Mouse (Mus musculus) limb, embryonic 13.5 days (tissue): ENCODE data around the gene Pla2g4a. TPM values are rescaled to one million over a fixed set of nuclear protein-coding genes. Genes with fewer than 3 reads are reported as not detected.

Source experiments
- ATAC-seq: fragments of 200-750 bp; cut with Nextera tagmentation; 2 replicates; pipeline ENCODE4 v1.8.0; 2017; ENCODE audit warnings: low read depth, moderate number of reproducible peaks, moderate TSS enrichment; ENCODE audit not compliant: low FRiP score
- H3K27ac ChIP-seq: fragments of 300-500 bp; sonication (generic); 2 replicates; pipeline ENCODE4 v1.5.1; 2015; ENCODE audit warnings: inconsistent platforms, mild to moderate bottlenecking, moderate library complexity
- H3K27me3 ChIP-seq: fragments of 300-500 bp; sonication (generic); 2 replicates; pipeline ENCODE4 v1.6.1; 2015; ENCODE audit warnings: mild to moderate bottlenecking, inconsistent platforms
- H3K36me3 ChIP-seq: fragments of 300-500 bp; sonication (generic); 2 replicates; pipeline ENCODE4 v1.6.1; 2015; ENCODE audit warnings: inconsistent platforms, mild to moderate bottlenecking, moderate library complexity
- H3K4me1 ChIP-seq: fragments of 300-500 bp; sonication (generic); 2 replicates; pipeline ENCODE4 v1.6.1; 2015; ENCODE audit warnings: inconsistent platforms
- H3K4me2 ChIP-seq: fragments of 300-500 bp; sonication (generic); replicated peaks from 2 replicates; pipeline ENCODE4 v1.6.1; 2015; ENCODE audit warnings: inconsistent platforms, mild to moderate bottlenecking, moderate library complexity
- H3K4me3 ChIP-seq: fragments of 300-500 bp; sonication (generic); 2 replicates; pipeline ENCODE4 v1.5.1; 2015; ENCODE audit warnings: moderate library complexity, mild to moderate bottlenecking, inconsistent platforms
- H3K9ac ChIP-seq: fragments of 300-500 bp; sonication (generic); 2 replicates; pipeline ENCODE4 v1.6.1; 2015; ENCODE audit warnings: mild to moderate bottlenecking, inconsistent platforms
- H3K9me3 ChIP-seq: fragments of 300-500 bp; sonication (generic); 2 replicates; pipeline ENCODE4 v1.6.1; 2016; ENCODE audit warnings: inconsistent platforms
- WGBS: fragments of 180-500 bp; shearing (Covaris S2); methylation state at CpG from one replicate; pipeline ENCODE4 v1.1.7; 2015; 5-methylcytosine and 5-hydroxymethylcytosine counted together
- polyA plus RNA-seq: library from polyadenylated mRNA; unstranded; fragments of >200 nt; fragmentation: Nextera tagmentation; extraction: Ambion mirVana; gene quantifications from 2 replicates; pipeline ENCODE4 v1.2.1, GENCODE M21; 2015

The Pla2g4a gene
- 17.7 and 18.2 TPM in 2 replicates for polyA plus RNA-seq

- Histone ChIP-seq H3K4me1 (peaks cover 13% of the 10 kb centered on the region; the same call in 1 of the 2 replicates), H3K9me3 (no peaks in the 10 kb centered on the region), H3K4me2 (peak within 1 kb of the TSS; percentile 71), H3K36me3 (no peaks in the 10 kb centered on the region), H3K27me3 (no peaks in the 10 kb centered on the region), H3K9ac (peak within 1 kb of the TSS; percentile 67), H3K4me3 (peak within 1 kb of the TSS; percentile 56), H3K27ac (peak within 1 kb of the TSS; percentile 93)
- WGBS: 8% methylated on average over 15 of the region's 15 CpGs
- peak; percentile 92 for ATAC-seq
These were observed at the start of gene Pla2g4a for GRCm38 (mm10) chr1:149960734-149961424. Pla2g4a (minus strand) TSS chr1:149961290.

- Histone ChIP-seq H3K9me3 (no peaks in the 10 kb centered on the region), H3K4me1 (no peaks in the 10 kb centered on the region), H3K27ac (no peak overlapping the region), H3K9ac (no peak overlapping the region), H3K36me3 (no peaks in the 10 kb centered on the region), H3K4me2 (no peak overlapping the region), H3K27me3 (no peaks in the 10 kb centered on the region), H3K4me3 (no peak overlapping the region)
- 0 out of 2 replicates have a peak, but pooled peaks have one; percentile 24 for ATAC-seq
- 64% methylated on average over 4 of the region's 4 CpGs for WGBS
These were observed 49.5 kb upstream of the Pla2g4a start for GRCm38 (mm10) chr1:150010629-150010979.

- Histone ChIP-seq H3K9ac (no peak overlapping the region), H3K9me3 (no peaks in the 10 kb centered on the region), H3K4me2 (no peak overlapping the region), H3K27me3 (no peaks in the 10 kb centered on the region), H3K4me1 (no peaks in the 10 kb centered on the region), H3K27ac (no peak overlapping the region), H3K4me3 (no peak overlapping the region), H3K36me3 (no peaks in the 10 kb centered on the region)
- ATAC-seq: 0 out of 2 replicates have a peak, but pooled peaks have one; percentile 40
- WGBS: 82% methylated on average over 18 of the region's 18 CpGs
These were observed 49.0 kb upstream of the Pla2g4a start for GRCm38 (mm10) chr1:150009968-150010628.

GRCm38 (mm10) chr1:150009134-150009533 is 48.0 kb upstream of the Pla2g4a start:
- Histone ChIP-seq H3K4me3 (no peak overlapping the region), H3K4me1 (no peaks in the 10 kb centered on the region), H3K9ac (no peak overlapping the region), H3K4me2 (no peak overlapping the region), H3K27me3 (no peaks in the 10 kb centered on the region), H3K9me3 (no peaks in the 10 kb centered on the region), H3K27ac (no peak overlapping the region), H3K36me3 (no peaks in the 10 kb centered on the region)
- WGBS: 87% methylated on average over 9 of the region's 9 CpGs
- no peak; the same call in 1 of the 2 replicates for ATAC-seq

- H3K9ac ChIP-seq: no peak overlapping the region
- ATAC-seq: no peak
- H3K9me3 ChIP-seq: no peaks in the 10 kb centered on the region
- no peak overlapping the region for H3K27ac ChIP-seq
- H3K4me1 ChIP-seq: no peaks in the 10 kb centered on the region
- H3K27me3 ChIP-seq: no peaks in the 10 kb centered on the region
- H3K4me2 ChIP-seq: no peak overlapping the region
- 74% methylated on average over 1 of the region's 1 CpGs for WGBS
- H3K36me3 ChIP-seq: no peaks in the 10 kb centered on the region
- no peak overlapping the region for H3K4me3 ChIP-seq
These were observed 14.5 kb upstream of the Pla2g4a start for GRCm38 (mm10) chr1:149975626-149976025.

GRCm38 (mm10) chr1:149965826-149966225 is 4.7 kb upstream of the Pla2g4a start:
- H3K27ac ChIP-seq: no peak overlapping the region
- H3K9ac ChIP-seq: no peak overlapping the region
- H3K27me3 ChIP-seq: no peaks in the 10 kb centered on the region
- ATAC-seq: no peak
- H3K4me3 ChIP-seq: no peak overlapping the region
- H3K36me3 ChIP-seq: no peaks in the 10 kb centered on the region
- WGBS: 38% methylated on average over 1 of the region's 1 CpGs
- H3K4me2 ChIP-seq: no peak overlapping the region
- H3K9me3 ChIP-seq: no peaks in the 10 kb centered on the region
- H3K4me1 ChIP-seq: peaks cover 8% of the 10 kb centered on the region; the same call in 1 of the 2 replicates

- Histone ChIP-seq H3K27ac (no peak overlapping the region), H3K9ac (peak overlapping the region; percentile 67; the same call in 1 of the 2 replicates), H3K4me1 (peaks cover 14% of the 10 kb centered on the region; the same call in 1 of the 2 replicates), H3K4me3 (peak overlapping the region; percentile 56), H3K36me3 (no peaks in the 10 kb centered on the region), H3K9me3 (no peaks in the 10 kb centered on the region), H3K4me2 (peak overlapping the region; percentile 71), H3K27me3 (no peaks in the 10 kb centered on the region)
- ATAC-seq: peak; percentile 59
- WGBS: 63% methylated on average over 9 of the region's 9 CpGs
These were observed 574 bp upstream of the Pla2g4a start for GRCm38 (mm10) chr1:149961425-149962303.

GRCm38 (mm10) chr1:149960251-149960650 is 839 bp downstream of the Pla2g4a start:
- H3K27ac ChIP-seq: peak overlapping the region; percentile 93; the same call in 1 of the 2 replicates
- H3K27me3 ChIP-seq: no peaks in the 10 kb centered on the region
- WGBS: 95% methylated on average over 4 of the region's 4 CpGs
- ATAC-seq: no peak
- peak overlapping the region; percentile 56 for H3K4me3 ChIP-seq
- H3K36me3 ChIP-seq: no peaks in the 10 kb centered on the region
- H3K9me3 ChIP-seq: no peaks in the 10 kb centered on the region
- peaks cover 7% of the 10 kb centered on the region; the same call in 1 of the 2 replicates for H3K4me1 ChIP-seq
- peak overlapping the region; percentile 71 for H3K4me2 ChIP-seq
- H3K9ac ChIP-seq: peak overlapping the region; percentile 67; the same call in 1 of the 2 replicates

- Histone ChIP-seq H3K27me3 (no peaks in the 10 kb centered on the region), H3K9me3 (no peaks in the 10 kb centered on the region), H3K36me3 (no peaks in the 10 kb centered on the region), H3K4me1 (peaks cover 6% of the 10 kb centered on the region; the same call in 1 of the 2 replicates), H3K4me2 (no peak overlapping the region), H3K27ac (no peak overlapping the region), H3K9ac (no peak overlapping the region), H3K4me3 (no peak overlapping the region)
- no peak for ATAC-seq
- 82% methylated on average over 1 of the region's 1 CpGs for WGBS
These were observed 2.0 kb downstream of the Pla2g4a start for GRCm38 (mm10) chr1:149959069-149959468.

GRCm38 (mm10) chr1:149955482-149955881 is 5.6 kb downstream of the Pla2g4a start:
- H3K9ac ChIP-seq: no peak overlapping the region
- no peak overlapping the region for H3K4me2 ChIP-seq
- WGBS: 84% methylated on average over 4 of the region's 4 CpGs
- no peak overlapping the region for H3K27ac ChIP-seq
- no peak for ATAC-seq
- H3K4me3 ChIP-seq: no peak overlapping the region
- no peaks in the 10 kb centered on the region for H3K27me3 ChIP-seq
- peaks cover 3% of the 10 kb centered on the region; the same call in 1 of the 2 replicates for H3K4me1 ChIP-seq
- no peaks in the 10 kb centered on the region for H3K36me3 ChIP-seq
- H3K9me3 ChIP-seq: no peaks in the 10 kb centered on the region

- no peak overlapping the region for H3K9ac ChIP-seq
- 90% methylated on average over 6 of the region's 6 CpGs for WGBS
These were observed 7.1 kb downstream of the Pla2g4a start for GRCm38 (mm10) chr1:149954026-149954425.

GRCm38 (mm10) chr1:149952050-149952449 is 9.0 kb downstream of the Pla2g4a start:
- no peaks in the 10 kb centered on the region for H3K4me1 ChIP-seq
- H3K27me3 ChIP-seq: no peaks in the 10 kb centered on the region
- H3K9ac ChIP-seq: no peak overlapping the region
- no peak overlapping the region for H3K4me3 ChIP-seq
- ATAC-seq: no peak
- no peak overlapping the region for H3K27ac ChIP-seq
- H3K36me3 ChIP-seq: no peaks in the 10 kb centered on the region
- no peak overlapping the region for H3K4me2 ChIP-seq
- H3K9me3 ChIP-seq: no peaks in the 10 kb centered on the region

More at GRCm38 (mm10) chr1:149954026-149954425, 7.1 kb downstream of the Pla2g4a start:
- Histone ChIP-seq H3K4me1 (no peaks in the 10 kb centered on the region), H3K9me3 (no peaks in the 10 kb centered on the region), H3K4me3 (no peak overlapping the region), H3K4me2 (no peak overlapping the region), H3K27ac (no peak overlapping the region), H3K36me3 (no peaks in the 10 kb centered on the region), H3K27me3 (no peaks in the 10 kb centered on the region)
- ATAC-seq: no peak
